Mouse (Mus musculus) layer of hippocampus, adult 9-10 months (tissue): ENCODE results near the gene Tgoln1.

Source experiments
- DNase-seq: peaks from one replicate; pipeline ENCODE4 v3.0.0; 2022; ENCODE audit warnings: low spot score

The Tgoln1 gene

GRCm38 (mm10) chr6:72593011-72593803 is 23.6 kb downstream of the Tgoln1 start:
- DNase-seq: no peak

GRCm38 (mm10) chr6:72590111-72590510 is 26.7 kb downstream of the Tgoln1 start:
- DNase-seq: no peak

GRCm38 (mm10) chr6:72588307-72588706 is 28.5 kb downstream of the Tgoln1 start:
- DNase-seq: no peak

DNA sequence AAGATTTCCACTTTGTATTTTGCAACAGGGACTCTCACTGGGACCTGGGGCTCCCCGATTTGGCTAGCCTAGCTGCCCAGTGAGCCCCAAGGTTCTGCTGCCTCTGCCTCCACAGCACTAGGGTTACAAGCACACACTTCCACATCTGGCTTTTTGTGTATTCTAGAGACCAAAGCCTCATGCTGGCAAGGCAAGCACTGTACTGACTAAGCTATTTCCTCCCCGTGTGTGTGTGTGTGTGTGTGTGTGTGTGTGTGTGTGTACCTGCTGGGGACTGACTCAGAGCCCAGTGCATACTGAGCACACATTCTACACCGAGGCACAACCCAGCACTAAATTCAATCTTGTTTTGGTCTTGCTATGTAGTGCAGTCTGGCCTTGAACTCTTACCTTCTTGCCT is 30.1 kb downstream of the Tgoln1 start:
- DNase-seq: no peak

DNA sequence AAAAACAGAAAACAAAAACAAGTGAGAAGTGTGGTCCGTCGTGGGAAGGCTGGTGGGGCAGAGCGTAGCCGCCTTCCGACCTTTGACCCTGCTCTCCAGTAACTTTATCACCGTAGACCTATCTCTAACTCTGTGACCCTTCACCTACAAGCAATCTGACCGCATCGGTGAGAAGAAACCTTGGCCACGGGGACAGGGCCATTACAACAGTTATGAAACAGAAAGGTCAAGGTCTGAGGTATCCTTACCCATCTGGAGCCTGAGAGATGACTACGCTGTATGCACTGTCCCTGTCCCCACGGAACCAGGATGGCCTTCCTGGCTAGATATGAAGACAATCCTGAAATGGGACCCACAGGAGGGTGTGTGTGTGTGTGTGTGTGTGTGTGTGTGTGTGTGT is 32.6 kb downstream of the Tgoln1 start:
- DNase-seq: no peak

DNA sequence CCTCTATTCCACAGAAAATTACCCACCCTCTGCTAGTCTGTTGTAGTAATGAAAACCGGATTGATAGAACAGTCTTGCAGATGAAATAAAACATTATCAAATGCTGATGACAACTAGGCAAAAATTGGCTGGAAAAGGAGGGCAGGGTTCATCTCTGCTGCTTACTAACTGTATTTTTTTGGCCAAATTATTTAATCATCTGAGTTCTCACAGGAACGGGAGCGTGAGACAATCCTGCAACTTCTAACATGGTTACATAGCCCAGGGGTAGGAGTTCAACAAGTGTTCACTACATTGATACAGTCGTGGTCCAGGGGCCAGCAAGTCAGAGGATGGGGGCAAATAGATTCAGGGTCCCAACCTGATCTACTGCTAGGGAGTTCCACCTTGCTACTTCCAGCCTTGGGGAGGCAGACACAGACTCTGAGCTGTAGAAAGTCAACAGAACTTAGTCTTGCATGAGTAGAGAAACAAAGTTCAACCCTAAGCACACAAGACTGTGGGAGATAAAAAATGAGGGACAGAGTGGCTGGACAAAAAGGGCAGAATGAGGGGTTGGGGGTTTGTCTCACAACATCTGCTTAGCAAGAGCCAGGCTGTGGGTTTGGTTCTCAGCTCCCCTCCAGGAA is 33.5 kb downstream of the Tgoln1 start:
- no peak for DNase-seq

DNA sequence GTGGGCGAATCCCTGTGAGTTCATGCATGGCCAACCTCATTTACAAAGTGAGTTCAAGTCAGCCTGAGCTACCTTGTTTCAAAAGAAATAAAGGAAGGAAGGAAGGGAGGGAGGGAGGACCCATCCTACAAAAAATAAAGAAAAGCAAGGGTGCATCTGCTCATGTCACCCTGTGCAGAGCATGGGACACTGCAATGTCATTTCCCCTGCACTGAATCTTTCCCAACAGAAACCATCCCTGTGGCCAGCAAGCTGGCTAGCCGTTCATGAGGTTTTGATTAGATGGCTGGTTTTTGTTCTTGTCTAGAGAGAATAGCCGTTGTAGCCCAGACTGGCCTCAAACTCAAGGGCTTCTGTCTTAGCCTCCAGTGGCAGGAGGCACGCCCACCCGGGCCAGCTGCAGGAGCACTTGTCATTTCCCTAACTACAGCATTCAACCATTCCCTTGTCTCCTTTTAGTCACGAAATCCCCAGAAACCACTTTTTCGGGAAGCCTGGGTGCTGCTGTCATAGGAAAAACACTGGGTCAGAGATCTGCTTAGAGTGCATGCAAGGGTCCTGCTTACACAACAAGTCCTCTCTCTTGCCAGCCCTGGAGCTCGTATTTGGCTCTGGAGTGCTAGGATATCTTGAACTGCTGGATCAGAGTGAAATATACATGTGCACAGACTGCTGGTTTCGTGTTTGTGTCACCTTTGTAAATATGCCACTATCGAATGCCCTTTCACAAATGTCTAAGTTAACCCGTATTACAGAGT is 35.0 kb downstream of the Tgoln1 start:
- DNase-seq: no peak

DNA sequence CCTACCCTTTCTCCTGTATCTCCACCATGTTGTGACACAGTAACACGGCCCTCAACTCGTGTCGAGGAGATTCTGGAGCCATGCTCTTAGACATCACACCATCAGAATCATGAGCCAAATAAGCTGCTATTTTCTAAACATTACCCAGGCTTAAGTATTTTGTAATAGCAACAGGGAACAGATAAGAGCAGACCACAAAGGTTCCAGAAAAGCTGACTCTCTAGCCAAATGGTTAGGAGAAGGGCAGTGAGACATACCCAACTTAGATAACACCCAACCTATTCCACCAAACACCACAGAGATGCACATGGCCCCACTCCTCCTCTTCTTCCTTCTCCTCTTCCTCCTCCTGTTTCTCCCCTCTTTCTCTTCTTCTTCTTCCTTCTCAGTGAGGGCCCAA is 40.8 kb downstream of the Tgoln1 start:
- no peak for DNase-seq

GRCm38 (mm10) chr6:72571826-72572225 is 45.0 kb downstream of the Tgoln1 start:
- DNase-seq: no peak

- DNase-seq: peak; percentile 27
Measured at GRCm38 (mm10) chr6:72570644-72571397, 46.0 kb downstream of the Tgoln1 start.

DNA sequence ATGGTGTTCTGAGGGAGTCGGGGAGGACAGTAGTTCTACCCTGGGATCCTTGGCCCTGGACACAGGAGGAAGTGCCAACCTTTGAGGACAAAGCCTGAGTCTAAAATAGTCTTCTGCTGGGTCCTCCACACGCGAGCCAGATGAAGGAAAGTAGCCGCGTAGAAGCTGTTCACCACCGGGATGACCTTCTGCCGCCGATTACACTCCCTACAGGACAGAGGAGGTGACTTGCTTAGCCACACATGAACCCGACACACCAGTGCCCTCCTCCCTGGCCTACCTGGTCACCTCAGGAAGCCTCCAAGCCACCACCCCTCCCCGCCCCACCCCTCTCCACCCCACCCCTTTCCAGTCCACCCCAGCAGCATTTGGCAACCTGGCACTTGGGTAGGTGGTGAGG is 48.1 kb downstream of the Tgoln1 start:
- no peak for DNase-seq

GRCm38 (mm10) chr6:72567508-72567907 is 49.3 kb downstream of the Tgoln1 start:
- DNase-seq: no peak

GRCm38 (mm10) chr6:72566044-72566443 is 50.8 kb downstream of the Tgoln1 start:
- peak; percentile 99 for DNase-seq

- DNase-seq: no peak
Measured at GRCm38 (mm10) chr6:72565506-72565905, 51.3 kb downstream of the Tgoln1 start.

DNA sequence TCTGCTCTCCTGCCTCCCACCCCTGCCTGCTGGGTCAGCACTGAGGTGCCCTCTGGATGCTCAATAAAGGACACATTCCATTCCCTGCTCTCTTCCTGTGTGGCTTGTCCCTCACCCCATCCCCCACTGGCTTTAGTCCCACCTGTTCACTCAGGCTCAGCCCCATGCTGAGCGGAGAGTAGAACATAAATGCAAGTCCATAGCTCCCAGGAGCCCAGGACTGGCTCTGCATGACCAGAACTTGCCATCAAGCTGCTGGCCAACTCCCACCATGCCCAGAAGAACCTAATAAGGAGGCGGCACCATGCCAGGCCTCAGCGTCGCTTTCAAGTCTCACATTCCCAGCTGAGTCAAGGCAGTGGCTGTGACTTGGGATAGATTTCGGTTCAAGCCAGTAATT is 53.9 kb downstream of the Tgoln1 start:
- DNase-seq: no peak

DNA sequence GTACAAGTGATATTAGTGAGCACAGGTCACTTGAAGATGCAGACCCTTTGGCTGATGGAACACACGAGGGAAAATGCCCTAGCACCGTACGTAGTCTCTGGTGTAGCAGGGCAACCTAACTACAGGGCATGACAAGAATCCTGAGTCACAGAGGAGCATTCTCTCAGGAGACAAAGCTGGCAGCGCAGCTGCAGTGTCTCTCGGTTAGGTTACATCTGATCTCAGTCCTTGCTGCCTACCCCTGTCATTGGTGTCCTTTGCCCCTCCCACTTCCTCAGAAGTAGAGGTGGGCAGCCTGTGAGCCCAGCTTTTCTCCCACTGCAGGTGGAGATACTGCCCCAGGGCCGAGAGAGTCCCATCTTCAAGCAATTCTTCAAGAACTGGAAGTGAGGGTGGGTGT is 54.3 kb downstream of the Tgoln1 start:
- DNase-seq: no peak

GRCm38 (mm10) chr6:72560801-72561200 is 56.0 kb downstream of the Tgoln1 start:
- no peak for DNase-seq
